Comparison of ENCODE assay signal across 19 mouse cellular contexts in genomic region chr5:24092496-24092895, GRCm38 (mm10).
"Had no signal": no experiment of that assay in that cellular context is flagged by ENCODE, and none has a peak within 500 bp of the region (broad histone marks: within the 10 kb centered on the region; RNA-seq: fewer than 3 reads in every experiment).

No protein-coding gene starts in this region.

- ATAC-seq: midbrain, embryonic 16.5 days had no signal

- H3K27me3 ChIP-seq: midbrain, embryonic 12.5 days; neural tube, embryonic 13.5 days; neural tube, embryonic 15.5 days had no signal

- H3K27ac ChIP-seq: midbrain, embryonic 10.5 days; midbrain, embryonic 12.5 days; neural tube, embryonic 13.5 days; neural tube, embryonic 15.5 days had no signal

- H3K4me1 ChIP-seq: midbrain, embryonic 10.5 days; midbrain, embryonic 12.5 days; neural tube, embryonic 13.5 days; neural tube, embryonic 15.5 days had no signal

- H3K36me3 ChIP-seq: midbrain, embryonic 10.5 days; midbrain, embryonic 12.5 days; neural tube, embryonic 13.5 days; neural tube, embryonic 15.5 days had no signal

- H3K4me2 ChIP-seq: lung, embryonic 14.5 days; midbrain, embryonic 12.5 days; neural tube, embryonic 13.5 days; neural tube, embryonic 15.5 days had no signal

- H3K9ac ChIP-seq: lung, embryonic 14.5 days; midbrain, embryonic 12.5 days; neural tube, embryonic 13.5 days; neural tube, embryonic 15.5 days had no signal

- DNase-seq: lung, adult 18-20 months; lung, embryonic 14.5 days; lung, postnatal 10 days; lung, postnatal 4 days; midbrain, embryonic 14.5 days; retina, postnatal 1 day; right cerebral cortex, adult 18-20 months; right cerebral cortex, postnatal 25 days; right cerebral cortex, postnatal 4 days; spleen, adult 18-20 months; thymus, adult 18-20 months; thymus, postnatal 14 days; thymus, postnatal 36 days had no signal

- H3K4me3 ChIP-seq: midbrain, embryonic 10.5 days; midbrain, embryonic 12.5 days; myocyte; neural tube, embryonic 13.5 days; neural tube, embryonic 15.5 days had no signal

- H3K9me3 ChIP-seq: midbrain, embryonic 10.5 days; midbrain, embryonic 12.5 days; neural tube, embryonic 13.5 days; neural tube, embryonic 15.5 days had no signal
